Mouse (Mus musculus) limb, embryonic 14.5 days (tissue): ENCODE results near the gene Tmem131. TPM values are rescaled to one million over a fixed set of nuclear protein-coding genes. Genes with fewer than 3 reads are reported as not detected.

Experiments used
- ATAC-seq: fragments of 200-750 bp; cut with Nextera tagmentation; 2 replicates; pipeline ENCODE4 v1.8.0; 2017; ENCODE audit warnings: low read depth, moderate number of reproducible peaks, moderate TSS enrichment; ENCODE audit not compliant: low FRiP score
- DNase-seq: peaks from one replicate; pipeline ENCODE4 v3.0.0-alpha.2; 2015; ENCODE audit warnings: low spot score
- H3K27ac ChIP-seq: fragments of 300-500 bp; sonication (generic); replicated peaks from 2 replicates; pipeline ENCODE4 v1.5.1; 2014; ENCODE audit warnings: low read depth, mild to moderate bottlenecking, low read length, moderate library complexity, mixed read lengths
- H3K27me3 ChIP-seq: fragments of 300-500 bp; sonication (generic); 2 replicates; pipeline ENCODE4 v1.6.1; 2014; ENCODE audit warnings: low read length, mixed read lengths; ENCODE audit not compliant: control insufficient read depth, insufficient read depth
- H3K36me3 ChIP-seq: fragments of 300-500 bp; sonication (generic); 2 replicates; pipeline ENCODE4 v1.6.1; 2014; ENCODE audit warnings: mild to moderate bottlenecking, low read length, moderate library complexity, mixed read lengths; ENCODE audit not compliant: control insufficient read depth, insufficient read depth
- H3K4me1 ChIP-seq: fragments of 300-500 bp; sonication (generic); 2 replicates; pipeline ENCODE4 v1.6.1; 2014; ENCODE audit warnings: antibody characterized with exemption, low read length, mixed read lengths; ENCODE audit not compliant: control insufficient read depth, insufficient read depth
- H3K4me2 ChIP-seq: fragments of 300-500 bp; sonication (generic); replicated peaks from 2 replicates; pipeline ENCODE4 v1.6.1; 2014; ENCODE audit warnings: low read depth, mild to moderate bottlenecking, low read length, moderate library complexity; ENCODE audit not compliant: severe bottlenecking
- H3K4me3 ChIP-seq: fragments of 300-500 bp; sonication (generic); replicated peaks from 2 replicates; pipeline ENCODE4 v1.5.1; 2014; ENCODE audit warnings: low read length
- H3K9ac ChIP-seq: fragments of 300-500 bp; sonication (generic); 2 replicates; pipeline ENCODE4 v1.6.1; 2014; ENCODE audit warnings: mild to moderate bottlenecking, low read depth, low read length, moderate library complexity; ENCODE audit not compliant: severe bottlenecking
- H3K9me3 ChIP-seq: fragments of 300-500 bp; sonication (generic); 2 replicates; pipeline ENCODE4 v1.6.1; 2016; ENCODE audit warnings: low read length; ENCODE audit not compliant: control insufficient read depth
- POLR2A ChIP-seq: fragments of 200-500 bp; IDR thresholded peaks from 2 replicates; pipeline ENCODE4 v1.8.0; 2012; ENCODE audit warnings: inconsistent platforms, mild to moderate bottlenecking, moderate library complexity, borderline replicate concordance; ENCODE audit not compliant: insufficient read depth, insufficient read length; ENCODE audit errors: extremely low read depth
- WGBS: fragments of 180-500 bp; shearing (Covaris S2); extraction: QIAGEN DNeasy Blood & Tissue Kit; methylation state at CpG from one replicate; pipeline ENCODE4 v1.1.7; 2014; 5-methylcytosine and 5-hydroxymethylcytosine counted together
- polyA plus RNA-seq, 2 experiments: library from polyadenylated mRNA; depleted of rRNA in 1 of 2; stranded (reverse) in 1 of 2; unstranded in 1 of 2; fragments of >200 nt; fragmentation: Nextera tagmentation in 1 of 2; extraction: Ambion mirVana in 1 of 2; gene quantifications; 2 replicates each; pipeline versions ENCODE4 v1.2.1 to v1.2.3; 2012 to 2014

Gene Tmem131
- polyA plus RNA-seq, 2 experiments, result 22.5 to 42.3 TPM

DNA sequence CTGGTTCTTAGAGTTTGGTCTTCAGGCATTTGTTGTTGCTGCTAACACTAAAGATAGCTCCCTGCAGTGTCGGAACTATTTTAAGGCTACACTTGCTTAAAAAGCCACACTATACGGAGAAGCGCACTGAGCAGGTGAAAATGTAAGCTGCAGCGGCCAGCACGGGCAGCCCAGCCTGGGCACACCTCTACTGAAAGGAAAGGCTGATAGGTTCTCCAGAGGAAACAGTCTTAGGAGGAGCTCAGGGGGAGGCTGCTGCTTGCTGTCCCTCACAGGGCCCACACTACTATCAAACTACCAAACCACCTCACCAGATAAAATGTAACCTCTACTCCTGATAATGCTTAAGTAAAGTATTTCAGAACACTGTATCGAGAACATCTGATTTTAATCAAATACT lies 16.7 kb downstream of the Tmem131 start:
- peaks cover 7% of the 10 kb centered on the region; the same call in 1 of the 2 replicates for H3K4me1 ChIP-seq
- H3K4me3 ChIP-seq, result no peak overlapping the region
- H3K4me2 ChIP-seq, result no peak overlapping the region
- no peaks in the 10 kb centered on the region for H3K9me3 ChIP-seq
- no peak for ATAC-seq
- H3K9ac ChIP-seq, result no peak overlapping the region
- WGBS, result 81% methylated on average over 6 of the region's 6 CpGs
- DNase-seq, result no peak
- TF ChIP-seq POLR2A, result no peak
- H3K27me3 ChIP-seq, result no peaks in the 10 kb centered on the region
- no peak overlapping the region for H3K27ac ChIP-seq
- peaks cover 2% of the 10 kb centered on the region; the same call in 1 of the 2 replicates for H3K36me3 ChIP-seq

DNA sequence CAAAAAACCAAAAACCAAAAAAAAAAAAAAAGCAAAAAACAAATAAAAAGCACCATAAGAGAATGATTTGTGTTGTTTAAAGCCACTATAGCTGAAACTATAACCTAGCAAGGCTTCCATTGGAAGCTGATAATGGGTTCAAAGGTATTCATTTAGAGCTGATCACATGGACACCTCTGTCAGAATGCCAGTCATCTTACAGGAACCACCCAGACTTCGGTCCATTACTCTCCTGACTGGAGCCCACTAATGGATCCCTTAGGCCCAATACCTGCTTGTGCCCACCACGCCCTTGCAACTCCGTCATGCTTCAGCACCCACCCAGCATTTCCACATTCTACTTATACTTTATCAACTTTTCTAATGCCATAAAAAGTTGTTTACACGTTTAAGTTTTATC lies 17.2 kb downstream of the Tmem131 start:
- ATAC-seq, result no peak
- H3K36me3 ChIP-seq, result peaks cover 2% of the 10 kb centered on the region; the same call in 1 of the 2 replicates

DNA sequence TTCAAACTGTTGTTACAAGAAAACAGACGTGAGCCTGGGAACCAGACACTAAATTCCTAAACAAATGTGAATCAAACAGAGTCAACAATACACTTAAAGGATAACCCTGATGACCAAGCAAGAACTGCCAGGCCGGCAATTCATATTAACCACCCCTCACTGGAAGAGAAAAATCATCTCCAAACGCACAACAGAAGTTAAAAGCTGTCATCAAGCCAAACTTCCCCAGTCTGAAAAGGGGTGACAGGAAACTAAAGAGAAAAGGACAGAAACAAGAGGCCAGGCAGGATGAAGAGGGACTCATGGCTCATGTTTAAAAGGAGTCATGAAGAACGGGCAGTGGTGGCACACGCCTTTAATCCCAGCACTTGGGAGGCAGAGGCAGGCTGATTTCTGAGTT lies 17.7 kb downstream of the Tmem131 start:
- no peak overlapping the region for H3K4me3 ChIP-seq
- H3K9ac ChIP-seq, result no peak overlapping the region
- H3K27ac ChIP-seq, result no peak overlapping the region
- ATAC-seq (no peak), DNase-seq (no peak)
- H3K27me3 ChIP-seq, result no peaks in the 10 kb centered on the region
- peaks cover 7% of the 10 kb centered on the region for H3K4me1 ChIP-seq
- TF ChIP-seq POLR2A, result no peak
- H3K9me3 ChIP-seq, result no peaks in the 10 kb centered on the region
- 76% methylated on average over 5 of the region's 5 CpGs for WGBS
- H3K36me3 ChIP-seq, result peaks cover 2% of the 10 kb centered on the region; the same call in 1 of the 2 replicates
- H3K4me2 ChIP-seq, result no peak overlapping the region

More for the DNA sequence above, 17.2 kb downstream of the Tmem131 start:
- Histone ChIP-seq H3K27ac (no peak overlapping the region), H3K9ac (no peak overlapping the region), H3K4me3 (no peak overlapping the region), H3K9me3 (no peaks in the 10 kb centered on the region), H3K4me2 (no peak overlapping the region), H3K4me1 (peaks cover 7% of the 10 kb centered on the region; the same call in 1 of the 2 replicates), H3K27me3 (no peaks in the 10 kb centered on the region)
- TF ChIP-seq POLR2A, result no peak
- DNase-seq, result no peak
- WGBS, result 90% methylated on average over 4 of the region's 4 CpGs

DNA sequence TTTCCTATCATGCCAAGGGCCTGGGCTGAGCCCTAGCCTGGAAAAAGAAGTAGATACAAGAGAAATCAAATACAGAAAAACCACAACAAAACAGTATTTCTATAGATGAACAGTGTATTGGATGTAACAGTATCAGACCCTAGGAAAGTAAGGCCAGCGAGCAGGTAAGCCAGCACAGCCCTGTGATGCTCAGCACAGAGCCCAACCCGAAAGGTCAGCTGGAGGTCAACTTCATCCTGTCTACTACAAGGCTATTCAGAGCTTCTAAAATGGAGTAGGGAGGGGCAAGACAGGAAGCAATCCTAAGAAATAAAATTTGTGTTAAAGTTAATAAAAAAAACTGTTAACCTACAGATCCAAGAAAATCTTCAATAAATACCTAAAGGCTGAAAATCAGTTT lies 18.6 kb downstream of the Tmem131 start:
- H3K9ac ChIP-seq, result no peak overlapping the region
- H3K27me3 ChIP-seq, result no peaks in the 10 kb centered on the region
- 0 out of 2 replicates have a peak, but pooled peaks cover 2% of the 10 kb centered on the region for H3K36me3 ChIP-seq
- DNase-seq, result no peak
- TF ChIP-seq POLR2A, result no peak
- H3K4me1 ChIP-seq, result peaks cover 12% of the 10 kb centered on the region
- ATAC-seq, result no peak
- H3K9me3 ChIP-seq, result no peaks in the 10 kb centered on the region
- WGBS, result 81% methylated on average over 2 of the region's 2 CpGs
- H3K4me3 ChIP-seq, result no peak overlapping the region
- no peak overlapping the region for H3K27ac ChIP-seq
- no peak overlapping the region for H3K4me2 ChIP-seq

DNA sequence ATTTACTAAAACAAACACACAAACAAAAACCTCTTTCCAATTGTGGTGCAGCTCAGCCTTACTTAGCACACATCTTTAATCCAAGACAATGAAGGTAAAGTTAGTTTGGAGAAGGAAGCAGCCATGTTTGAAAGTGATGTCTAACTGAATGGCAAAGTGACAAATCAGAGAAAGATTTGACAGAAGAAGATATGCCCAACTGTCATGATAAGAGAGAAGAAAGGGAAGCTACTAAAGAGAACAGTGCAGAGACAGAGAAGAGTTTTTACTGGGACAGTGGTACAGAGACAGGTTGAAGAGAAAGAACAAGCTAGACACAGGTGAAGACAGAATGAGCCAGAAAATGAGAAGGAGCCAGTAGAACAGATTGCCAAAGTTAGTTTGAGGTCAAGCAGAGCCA lies 19.6 kb downstream of the Tmem131 start:
- H3K27me3 ChIP-seq, result no peaks in the 10 kb centered on the region
- no peak overlapping the region for H3K4me2 ChIP-seq
- H3K9me3 ChIP-seq, result no peaks in the 10 kb centered on the region
- no peak overlapping the region for H3K9ac ChIP-seq
- ATAC-seq, result no peak
- H3K27ac ChIP-seq, result no peak overlapping the region
- H3K4me1 ChIP-seq, result peaks cover 12% of the 10 kb centered on the region
- 0 out of 2 replicates have a peak, but pooled peaks cover 2% of the 10 kb centered on the region for H3K36me3 ChIP-seq
- no peak overlapping the region for H3K4me3 ChIP-seq
- no peak for TF ChIP-seq POLR2A
- DNase-seq, result no peak
